Mouse (Mus musculus): ENCODE measurements around the gene Grm8. TPM values are rescaled to one million over a fixed set of nuclear protein-coding genes. Genes with fewer than 3 reads are reported as not detected.

Gene Grm8
- polyA plus RNA-seq, 1 experiment from 2014 or later = 12.1 TPM

DNA sequence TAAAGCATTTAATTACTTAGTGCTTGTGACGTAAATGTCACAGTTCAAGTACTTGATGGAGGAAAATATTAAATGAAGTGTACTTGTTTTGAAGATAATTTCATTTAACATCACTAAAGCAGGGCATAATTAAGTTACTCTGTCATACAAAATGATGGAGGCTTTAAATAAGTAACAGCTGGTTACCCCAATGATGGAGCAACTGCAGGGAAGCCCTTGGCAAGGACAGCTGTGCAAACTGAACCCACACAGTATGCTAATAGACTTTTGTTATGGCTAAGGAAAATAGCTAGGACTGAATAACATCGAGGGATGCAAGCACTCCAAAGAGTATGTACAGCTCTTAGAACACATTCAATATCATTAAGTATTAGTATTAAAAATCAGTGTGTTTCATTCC lies 829.6 kb downstream of the Grm8 start:
- no peaks in the 10 kb centered on the region for H3K9me3 ChIP-seq (ENCODE audit: control insufficient read depth, low read length)
- no peak for DNase-seq
- ATAC-seq (ENCODE audit: low FRiP score, low TSS enrichment) = no peak
- 74% methylated on average over 2 of the region's 2 CpGs for WGBS
- H3K36me3 ChIP-seq (ENCODE audit: control insufficient read depth, insufficient read depth, low read length) = no peaks in the 10 kb centered on the region
- no peaks in the 10 kb centered on the region for H3K27me3 ChIP-seq (ENCODE audit: control insufficient read depth, insufficient read depth, low read length)
- no peak overlapping the region for H3K9ac ChIP-seq (replicated peaks; ENCODE audit: low read length)
- H3K27ac ChIP-seq (replicated peaks; ENCODE audit: low read depth, low read length) = no peak overlapping the region
- H3K4me3 ChIP-seq (replicated peaks; ENCODE audit: low read depth, low read length) = no peak overlapping the region
- no peak overlapping the region for H3K4me2 ChIP-seq (ENCODE audit: low read length)
- no peaks in the 10 kb centered on the region for H3K4me1 ChIP-seq (ENCODE audit: control insufficient read depth, insufficient read depth, low read length)

DNA sequence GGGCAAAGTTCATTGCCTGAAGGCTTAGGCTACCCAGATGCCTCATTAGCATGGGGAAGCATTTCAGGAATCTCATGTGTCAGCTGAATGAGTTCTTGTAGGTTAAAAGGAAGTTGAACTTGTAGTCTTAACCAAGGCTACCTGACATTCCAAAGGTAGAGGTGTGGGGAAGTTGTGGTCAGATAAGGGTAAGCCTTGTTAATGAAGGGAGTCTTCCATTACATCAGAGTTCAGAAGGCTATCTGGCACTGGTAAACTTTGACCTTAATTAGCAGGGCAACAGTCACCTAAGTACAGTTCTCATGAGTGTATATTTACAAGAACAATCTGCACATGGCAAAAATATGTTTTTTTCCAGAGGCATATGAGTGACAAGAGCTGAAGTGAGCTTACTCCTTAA lies 870.0 kb downstream of the Grm8 start:
- Histone ChIP-seq H3K27me3 (ENCODE audit: control insufficient read depth, insufficient read depth, low read length) (no peaks in the 10 kb centered on the region), H3K4me2 (ENCODE audit: low read length) (no peak overlapping the region), H3K9me3 (ENCODE audit: control insufficient read depth, low read length) (no peaks in the 10 kb centered on the region)

DNA sequence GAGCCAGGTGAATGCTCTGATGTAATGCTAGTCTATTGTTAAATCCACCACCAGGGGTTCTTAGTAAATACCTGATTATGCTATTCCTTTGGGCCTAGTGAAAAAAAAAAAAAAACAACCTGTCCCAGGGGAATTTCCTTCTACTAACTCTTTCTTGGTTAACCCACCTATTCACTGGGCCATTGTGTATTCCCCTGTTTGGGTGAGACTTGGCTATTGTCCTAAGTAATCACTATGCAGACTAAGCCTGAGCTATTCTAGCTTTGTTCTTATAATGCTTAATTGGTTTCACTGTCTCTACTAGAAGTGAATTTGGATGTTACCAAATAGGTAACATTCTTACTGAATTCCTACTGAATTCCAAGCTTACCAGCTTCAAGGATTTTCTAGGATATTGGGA lies 872.4 kb downstream of the Grm8 start:
- Histone ChIP-seq H3K4me3 (replicated peaks; ENCODE audit: low read depth, low read length) (no peak overlapping the region), H3K4me2 (ENCODE audit: low read length) (no peak overlapping the region), H3K36me3 (ENCODE audit: control insufficient read depth, insufficient read depth, low read length) (no peaks in the 10 kb centered on the region), H3K4me1 (ENCODE audit: control insufficient read depth, insufficient read depth, low read length) (no peaks in the 10 kb centered on the region), H3K27me3 (ENCODE audit: control insufficient read depth, insufficient read depth, low read length) (no peaks in the 10 kb centered on the region), H3K9me3 (ENCODE audit: control insufficient read depth, low read length) (no peaks in the 10 kb centered on the region), H3K9ac (replicated peaks; ENCODE audit: low read length) (no peak overlapping the region), H3K27ac (replicated peaks; ENCODE audit: low read depth, low read length) (no peak overlapping the region)
- DNase-seq (no peak), ATAC-seq (ENCODE audit: low FRiP score, low TSS enrichment) (no peak)

More for the DNA sequence above, 870.0 kb downstream of the Grm8 start:
- Histone ChIP-seq H3K4me1 (ENCODE audit: control insufficient read depth, insufficient read depth, low read length) (no peaks in the 10 kb centered on the region), H3K27ac (replicated peaks; ENCODE audit: low read depth, low read length) (no peak overlapping the region), H3K4me3 (replicated peaks; ENCODE audit: low read depth, low read length) (no peak overlapping the region), H3K9ac (replicated peaks; ENCODE audit: low read length) (no peak overlapping the region), H3K36me3 (ENCODE audit: control insufficient read depth, insufficient read depth, low read length) (no peaks in the 10 kb centered on the region)
- no peak for ATAC-seq (ENCODE audit: low FRiP score, low TSS enrichment)
- no peak for DNase-seq

- peak; percentile 6 for DNase-seq
- Histone ChIP-seq H3K4me2 (ENCODE audit: low read length) (no peak overlapping the region), H3K27ac (replicated peaks; ENCODE audit: low read depth, low read length) (no peak overlapping the region), H3K4me1 (ENCODE audit: control insufficient read depth, insufficient read depth, low read length) (no peaks in the 10 kb centered on the region), H3K27me3 (ENCODE audit: control insufficient read depth, insufficient read depth, low read length) (no peaks in the 10 kb centered on the region), H3K9me3 (ENCODE audit: control insufficient read depth, low read length) (no peaks in the 10 kb centered on the region), H3K9ac (replicated peaks; ENCODE audit: low read length) (no peak overlapping the region), H3K36me3 (ENCODE audit: control insufficient read depth, insufficient read depth, low read length) (no peaks in the 10 kb centered on the region), H3K4me3 (replicated peaks; ENCODE audit: low read depth, low read length) (no peak overlapping the region)
- ATAC-seq (ENCODE audit: low FRiP score, low TSS enrichment) = no peak
Observed at GRCm38 (mm10) chr6:27240416-27240815, 894.6 kb downstream of the Grm8 start.

DNA sequence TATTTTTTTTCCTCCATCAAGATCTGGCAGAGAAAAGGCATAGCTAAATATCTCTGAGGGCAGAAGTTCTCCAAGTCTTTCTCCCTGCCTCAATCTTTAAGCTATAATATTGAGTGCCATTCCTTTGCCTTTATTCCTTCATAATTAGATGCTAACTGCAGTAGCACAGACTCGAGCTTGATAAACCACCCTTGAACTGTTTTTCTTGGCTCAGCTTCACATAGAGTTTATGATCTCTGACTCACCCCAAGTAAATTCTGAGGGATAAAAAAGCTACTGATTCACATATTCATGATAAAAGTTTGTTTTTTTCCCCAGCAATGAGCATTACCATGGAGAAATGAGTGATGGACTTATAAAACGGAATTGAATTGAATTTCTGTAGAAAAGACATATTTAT lies 895.0 kb downstream of the Grm8 start:
- Histone ChIP-seq H3K27me3 (ENCODE audit: control insufficient read depth, insufficient read depth, low read length) (no peaks in the 10 kb centered on the region), H3K4me2 (ENCODE audit: low read length) (no peak overlapping the region), H3K36me3 (ENCODE audit: control insufficient read depth, insufficient read depth, low read length) (no peaks in the 10 kb centered on the region), H3K27ac (replicated peaks; ENCODE audit: low read depth, low read length) (no peak overlapping the region), H3K9ac (replicated peaks; ENCODE audit: low read length) (no peak overlapping the region), H3K4me1 (ENCODE audit: control insufficient read depth, insufficient read depth, low read length) (no peaks in the 10 kb centered on the region), H3K9me3 (ENCODE audit: control insufficient read depth, low read length) (no peaks in the 10 kb centered on the region), H3K4me3 (replicated peaks; ENCODE audit: low read depth, low read length) (no peak overlapping the region)
- 76% methylated on average over 2 of the region's 2 CpGs for WGBS
- ATAC-seq (ENCODE audit: low FRiP score, low TSS enrichment) = no peak
- DNase-seq = no peak

MicroRNAs encoded within 50 kb of the gene (microRNA counts, 519-probe panel; counts per million panel counts)
- 4,454 counts per million, percentile 35 among the panel's probes with 10 or more counts for microRNA mmu-miR-592

Small RNA genes lying within 50 kb of the gene (microRNA-seq; reads per million reads assigned to microRNA genes)
- gene Mir592 = 182 reads per million, percentile 61 among the genes with 10 or more reads in this experiment
